Mouse (Mus musculus) stomach, postnatal 0 days (tissue): ENCODE data around the gene Xpo5.

Source experiments
- CTCF ChIP-seq: IDR thresholded peaks from 2 replicates; pipeline ENCODE4 v1.5.1; 2016; ENCODE audit warnings: antibody characterized with exemption, low read depth, mild to moderate bottlenecking, moderate library complexity
- EP300 ChIP-seq: optimal IDR thresholded peaks from 2 replicates; pipeline ENCODE3; 2016; ENCODE audit warnings: antibody characterized with exemption

- no peak for TF ChIP-seq CTCF
- no peak for TF ChIP-seq EP300
These were observed 41.4 kb upstream of the Xpo5 start for GRCm38 (mm10) chr17:46161179-46161578.
